Mouse (Mus musculus): ENCODE results near the gene Castor1.

GRCm38 (mm10) chr11:4183511-4183910 lies 34.5 kb upstream of the Castor1 start:
- TF ChIP-seq GATA1 (IDR thresholded peaks at IDR 0.05; ENCODE audit: borderline replicate concordance, low read length) (no peak), FLI1 (IDR thresholded peaks at IDR 0.05; ENCODE audit: low read length) (no peak)

Data from megakaryocyte, embryonic 14.5 days (primary cell).